Mouse (Mus musculus): ENCODE data around the gene H2-M10.2. TPM values are rescaled to one million over a fixed set of nuclear protein-coding genes. Genes with fewer than 3 reads are reported as not detected.

The H2-M10.2 gene
- polyA plus RNA-seq (2017; shearing (Covaris generic)): not detected

DNA sequence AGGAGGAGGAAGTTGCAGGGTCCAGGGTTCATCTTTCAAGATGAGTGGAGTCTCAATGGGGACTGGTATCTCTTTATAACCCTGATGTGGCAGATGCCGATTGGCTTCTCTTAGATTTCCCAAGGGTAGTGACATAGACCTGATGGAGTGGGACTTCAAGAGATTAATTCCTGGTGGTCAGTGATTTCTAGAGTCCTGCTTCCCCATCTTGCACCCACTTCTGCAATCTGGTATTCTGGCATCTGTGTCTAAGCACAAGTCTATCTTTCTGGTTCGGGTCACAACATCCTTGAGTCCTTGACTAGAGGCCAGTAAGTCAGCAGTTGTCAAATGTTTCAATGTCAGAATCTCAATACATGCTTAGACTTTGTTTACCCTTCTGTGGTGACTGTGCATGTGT, at the start of gene H2-M10.2:
TSS of gene H2-M10.2 (minus strand) at position 101 of the 400 bp plus-strand sequence.

DNA sequence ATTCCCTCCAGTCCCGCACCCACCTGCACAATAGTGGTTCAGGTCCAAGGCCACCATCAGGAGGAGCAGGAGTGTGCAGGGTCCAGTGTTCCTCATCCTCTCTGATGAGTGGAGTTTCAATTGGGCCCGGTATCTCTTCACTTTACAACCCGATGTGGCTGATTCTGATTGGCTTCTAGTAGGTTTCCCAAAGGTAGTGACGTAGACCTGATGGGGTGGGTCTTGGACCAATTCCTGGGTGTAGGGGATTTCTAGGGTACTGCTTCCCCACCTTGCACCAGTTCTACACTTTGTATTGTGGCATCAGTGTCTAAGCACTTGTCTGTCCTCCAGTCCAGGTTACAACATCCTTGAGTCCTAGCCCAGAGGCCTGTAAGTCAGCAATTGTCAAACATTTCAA, 39.8 kb upstream of the H2-M10.2 start, which contains the start of gene H2-M10.1:
TSS of gene H2-M10.1 (minus strand) at position 101 of the 400 bp plus-strand sequence.

DNA sequence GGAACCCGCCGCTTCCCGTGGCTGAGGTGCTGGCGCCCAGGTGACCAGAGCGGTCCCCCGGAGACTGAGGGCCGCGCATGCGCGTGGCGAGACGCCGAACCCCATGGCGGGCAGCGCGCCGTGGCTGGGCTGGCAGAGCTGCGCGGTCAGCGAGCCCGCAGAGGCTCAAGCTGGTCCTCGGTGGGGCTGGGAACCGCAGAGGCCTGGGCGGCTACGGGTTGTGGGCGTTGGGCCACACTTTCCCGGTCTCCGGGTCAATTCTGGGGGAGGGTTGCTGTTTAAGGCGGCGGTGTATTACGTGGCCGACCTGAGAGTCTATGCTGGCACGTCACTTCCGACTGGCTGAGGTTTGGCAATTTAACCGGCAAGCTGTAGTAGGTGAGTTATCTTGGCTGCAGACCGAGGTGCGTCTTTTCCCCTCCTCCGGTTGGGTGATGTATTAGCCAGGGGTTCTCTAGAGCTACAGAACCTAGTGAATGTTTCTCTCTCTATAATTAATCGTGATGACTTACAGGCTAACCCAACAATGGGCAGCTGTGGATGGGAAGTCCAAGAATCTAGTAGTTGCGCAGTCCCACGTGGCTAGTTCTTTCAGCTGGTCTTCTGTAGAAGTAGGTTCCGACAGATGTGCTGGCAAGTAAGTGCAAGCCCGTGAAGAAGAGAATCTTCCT, 14.6 kb downstream of the H2-M10.2 start, which contains the start of gene Trim39:
TSS of gene Trim39 (minus strand) at position 662 of the 671 bp plus-strand sequence.

DNA sequence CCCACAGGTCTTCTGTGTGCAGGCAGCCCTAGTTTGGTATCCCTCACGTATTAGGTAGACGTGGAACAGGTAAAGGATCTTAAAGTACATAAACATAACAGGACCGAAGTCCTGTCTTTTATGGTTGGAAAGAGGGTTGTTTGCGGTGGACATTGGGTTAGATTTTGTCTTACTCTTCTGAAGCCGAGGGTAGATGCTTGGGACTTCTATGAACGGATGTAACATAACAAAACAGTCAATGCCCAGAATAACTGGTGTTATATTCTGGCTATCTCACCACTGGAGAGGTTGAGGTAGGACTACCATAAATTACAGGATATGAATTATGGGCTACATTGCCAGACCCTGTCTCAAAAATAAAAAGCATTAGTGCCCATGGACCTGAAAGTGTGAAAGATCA, 28.3 kb downstream of the H2-M10.2 start, which contains the start of gene Rpp21:
TSS of gene Rpp21 (minus strand) at position 101 of the 400 bp plus-strand sequence.

Other genes with a start within 250 kb of the H2-M10.2 start
- gene H2-T22, start 243.7 kb downstream of the H2-M10.2 start, polyA plus RNA-seq (2017; shearing (Covaris generic)): 250 TPM
- gene Gm6034, start 243.5 kb downstream of the H2-M10.2 start, polyA plus RNA-seq (2017; shearing (Covaris generic)): 0.24 TPM
- 0.30 TPM for gene Gm11127, start 228.1 kb downstream of the H2-M10.2 start, polyA plus RNA-seq (2017; shearing (Covaris generic))
- 1.5 TPM for gene Gm19684, start 164.8 kb downstream of the H2-M10.2 start, polyA plus RNA-seq (2017; shearing (Covaris generic))
- gene Gm7030, start 157.1 kb downstream of the H2-M10.2 start, polyA plus RNA-seq (2017; shearing (Covaris generic)): not detected
- 12.4 TPM for gene Gm8909, start 118.0 kb downstream of the H2-M10.2 start, polyA plus RNA-seq (2017; shearing (Covaris generic))
- 0.65 TPM for gene H2-T3, start 96.2 kb downstream of the H2-M10.2 start, polyA plus RNA-seq (2017; shearing (Covaris generic))
- 190 TPM for gene Rpp21, start 28.4 kb downstream of the H2-M10.2 start, polyA plus RNA-seq (2017; shearing (Covaris generic))
- 25.1 TPM for gene Trim39, start 14.2 kb downstream of the H2-M10.2 start, polyA plus RNA-seq (2017; shearing (Covaris generic))
- gene H2-M10.1, start 39.7 kb upstream of the H2-M10.2 start, polyA plus RNA-seq (2017; shearing (Covaris generic)): not detected
- not detected for gene H2-M10.3, start 81.9 kb upstream of the H2-M10.2 start, polyA plus RNA-seq (2017; shearing (Covaris generic))
- gene H2-M10.4, start 175.8 kb upstream of the H2-M10.2 start, polyA plus RNA-seq (2017; shearing (Covaris generic)): not detected